ENCODE assay signal across 22 mouse cellular contexts in genomic region chrX:93088976-93089375, GRCm38 (mm10).
A peak's percentile ranks its signal among the peaks of the same experiment; 100 is the strongest.
DNase-seq lines count a peak whose midpoint lies in the region; ATAC-seq and TF ChIP-seq lines count a peak whose summit lies in the region.
"Had no signal": no experiment of that assay in that cellular context is flagged by ENCODE, and none has a peak within 500 bp of the region (broad histone marks: within the 10 kb centered on the region; RNA-seq: fewer than 3 reads in every experiment).

No protein-coding gene starts in this region.

- no peaks in the 10 kb centered on the region for H3K9me3 ChIP-seq in intestine, embryonic 15.5 days
- no peaks in the 10 kb centered on the region for H3K9me3 ChIP-seq in intestine, postnatal 0 days (ENCODE audit: control insufficient read depth)
- no peaks in the 10 kb centered on the region for H3K9me3 ChIP-seq in liver, embryonic 12.5 days (replicated peaks)
- H3K9me3 ChIP-seq in ES-E14 (ENCODE audit: control insufficient read depth, insufficient read depth, low read depth, low read length) = no peaks in the 10 kb centered on the region
- H3K9me3 ChIP-seq in intestine, embryonic 16.5 days (ENCODE audit: control insufficient read depth, low read length) = no peaks in the 10 kb centered on the region
- H3K9me3 ChIP-seq: embryonic facial prominence, embryonic 15.5 days; forebrain, embryonic 10.5 days; G1E; heart, embryonic 12.5 days; hindbrain, embryonic 10.5 days had no signal

- no peaks in the 10 kb centered on the region for H3K36me3 ChIP-seq in intestine, embryonic 15.5 days
- no peaks in the 10 kb centered on the region for H3K36me3 ChIP-seq in intestine, postnatal 0 days (ENCODE audit: control insufficient read depth, insufficient read depth)
- no peaks in the 10 kb centered on the region for H3K36me3 ChIP-seq in liver, adult 2 months (ENCODE audit: control insufficient read depth, insufficient read depth, low read length)
- H3K36me3 ChIP-seq in liver, embryonic 12.5 days = no peaks in the 10 kb centered on the region
- no peaks in the 10 kb centered on the region for H3K36me3 ChIP-seq in ES-E14 (ENCODE audit: control insufficient read depth, insufficient read depth, low read length, poor library complexity, severe bottlenecking)
- H3K36me3 ChIP-seq in intestine, embryonic 16.5 days (ENCODE audit: control insufficient read depth, insufficient read depth, low read length) = no peaks in the 10 kb centered on the region
- H3K36me3 ChIP-seq: embryonic facial prominence, embryonic 15.5 days; forebrain, embryonic 10.5 days; G1E; heart, embryonic 12.5 days; hindbrain, embryonic 10.5 days had no signal

- peak; percentile 72; the same call in 1 of the 2 replicates for ATAC-seq in intestine, embryonic 15.5 days
- ATAC-seq in intestine, postnatal 0 days = no peak
- no peak for ATAC-seq in liver, embryonic 12.5 days
- ATAC-seq in intestine, embryonic 16.5 days = peak; percentile 56; the same call in 1 of the 2 replicates
- ATAC-seq: activated CD4-positive, CD25-positive, alpha-beta regulatory T cell, adult 4 months; forebrain, embryonic 14.5 days had no signal

- H3K4me3 ChIP-seq in intestine, embryonic 15.5 days (replicated peaks) = no peak overlapping the region
- H3K4me3 ChIP-seq in intestine, postnatal 0 days (ENCODE audit: low read depth, low read length) = no peak overlapping the region
- no peak overlapping the region for H3K4me3 ChIP-seq in liver, adult 2 months (ENCODE audit: insufficient read depth, low read depth, low read length)
- H3K4me3 ChIP-seq in liver, embryonic 12.5 days = no peak overlapping the region
- H3K4me3 ChIP-seq in ES-E14 (ENCODE audit: insufficient read depth in 1 of 2, low read depth in 1 of 2, low read length in 2 of 2, poor library complexity in 1 of 2, severe bottlenecking in 1 of 2) = no peak overlapping the region
- no peak overlapping the region for H3K4me3 ChIP-seq in intestine, embryonic 16.5 days (ENCODE audit: low read length)
- H3K4me3 ChIP-seq: embryonic facial prominence, embryonic 15.5 days; erythroblast, embryonic 14.5 days; forebrain, embryonic 10.5 days; gastrocnemius, adult 2 months; heart, embryonic 12.5 days; hindbrain, embryonic 10.5 days had no signal

- H3K27ac ChIP-seq in intestine, embryonic 15.5 days = no peak overlapping the region
- no peak overlapping the region for H3K27ac ChIP-seq in intestine, postnatal 0 days (ENCODE audit: low read depth, low read length)
- no peak overlapping the region for H3K27ac ChIP-seq in liver, adult 2 months (replicated peaks; ENCODE audit: insufficient read depth, low read depth, low read length)
- H3K27ac ChIP-seq in liver, embryonic 12.5 days = no peak overlapping the region
- no peak overlapping the region for H3K27ac ChIP-seq in ES-E14 (ENCODE audit: insufficient read depth, low read depth, low read length, poor library complexity, severe bottlenecking)
- no peak overlapping the region for H3K27ac ChIP-seq in intestine, embryonic 16.5 days (ENCODE audit: low read length)
- H3K27ac ChIP-seq: embryonic facial prominence, embryonic 15.5 days; forebrain, embryonic 10.5 days; gastrocnemius, adult 2 months; hindbrain, embryonic 10.5 days; hindbrain, embryonic 14.5 days had no signal

- no peaks in the 10 kb centered on the region for H3K79me2 ChIP-seq in liver, adult 2 months (ENCODE audit: control insufficient read depth, insufficient read depth, low read length)

- no peaks in the 10 kb centered on the region for H3K4me1 ChIP-seq in intestine, embryonic 15.5 days (replicated peaks)
- no peaks in the 10 kb centered on the region for H3K4me1 ChIP-seq in intestine, postnatal 0 days (replicated peaks; ENCODE audit: control insufficient read depth, insufficient read depth, low read length)
- H3K4me1 ChIP-seq in liver, adult 2 months (ENCODE audit: control insufficient read depth, insufficient read depth, low read length) = no peaks in the 10 kb centered on the region
- no peaks in the 10 kb centered on the region for H3K4me1 ChIP-seq in liver, embryonic 12.5 days
- no peaks in the 10 kb centered on the region for H3K4me1 ChIP-seq in ES-E14 (ENCODE audit: control insufficient read depth in 2 of 2, insufficient read depth in 2 of 2, low read length in 2 of 2, poor library complexity in 1 of 2)
- H3K4me1 ChIP-seq in intestine, embryonic 16.5 days (ENCODE audit: control insufficient read depth, insufficient read depth, low read length) = no peaks in the 10 kb centered on the region
- H3K4me1 ChIP-seq: embryonic facial prominence, embryonic 15.5 days; heart, embryonic 12.5 days; hindbrain, embryonic 10.5 days had no signal

- TF ChIP-seq POLR2A in liver, adult 2 months (IDR thresholded peaks at IDR 0.05; ENCODE audit: extremely low read depth, insufficient read depth, low read length) = no peak

- in situ Hi-C loops in ES-E14 (cut with MboI; ENCODE audit: low sequenced_read_pairs in 2 of 2, unreplicated experiment in 2 of 2) = no loop called here

- 25% methylated on average over 3 of the region's 3 CpGs for WGBS in intestine, embryonic 15.5 days
- WGBS in intestine, postnatal 0 days = 44% methylated on average over 3 of the region's 3 CpGs
- WGBS in liver, adult 2 months = 11% methylated on average over 3 of the region's 3 CpGs
- 36% methylated on average over 3 of the region's 3 CpGs for WGBS in liver, embryonic 12.5 days (ENCODE audit: insufficient replicate concordance)
- 35% methylated on average over 3 of the region's 3 CpGs for WGBS in intestine, embryonic 16.5 days

- TF ChIP-seq CTCF in intestine, postnatal 0 days (IDR thresholded peaks at IDR 0.05; ENCODE audit: low read depth) = no peak
- no peak for TF ChIP-seq CTCF in liver, adult 2 months (IDR thresholded peaks at IDR 0.05; ENCODE audit: low read depth, low read length)

- DNase-seq in liver, adult 2 months (ENCODE audit: extremely low read depth, low read depth, low spot score) = peak; percentile 73
- peak; percentile 20 for DNase-seq in ES-E14 (ENCODE audit: low read depth, low spot score)
- no peak for DNase-seq in ovary, adult 18-20 months (ENCODE audit: low spot score)
- DNase-seq: adrenal gland, postnatal 25 days; cerebellum, adult 18-20 months; cerebellum, adult 9-11 months; gastrocnemius, adult 2 months; gastrocnemius, postnatal 25 days had no signal

- H3K4me2 ChIP-seq in intestine, embryonic 15.5 days (replicated peaks) = no peak overlapping the region
- H3K4me2 ChIP-seq in intestine, postnatal 0 days (replicated peaks; ENCODE audit: low read depth) = no peak overlapping the region
- no peak overlapping the region for H3K4me2 ChIP-seq in liver, embryonic 12.5 days
- no peak overlapping the region for H3K4me2 ChIP-seq in intestine, embryonic 16.5 days (ENCODE audit: low read depth, low read length)
- H3K4me2 ChIP-seq: embryonic facial prominence, embryonic 15.5 days; heart, embryonic 12.5 days; hindbrain, embryonic 14.5 days had no signal

- no peaks in the 10 kb centered on the region for H3K27me3 ChIP-seq in intestine, embryonic 15.5 days (replicated peaks)
- no peaks in the 10 kb centered on the region for H3K27me3 ChIP-seq in intestine, postnatal 0 days (replicated peaks; ENCODE audit: control insufficient read depth, insufficient read depth, low read length)
- H3K27me3 ChIP-seq in liver, adult 2 months (ENCODE audit: control insufficient read depth, insufficient read depth, low read length) = no peaks in the 10 kb centered on the region
- no peaks in the 10 kb centered on the region for H3K27me3 ChIP-seq in liver, embryonic 12.5 days (replicated peaks)
- H3K27me3 ChIP-seq in intestine, embryonic 16.5 days (replicated peaks; ENCODE audit: control insufficient read depth, insufficient read depth, low read length) = no peaks in the 10 kb centered on the region
- H3K27me3 ChIP-seq: CH12.LX; embryonic facial prominence, embryonic 15.5 days; heart, embryonic 12.5 days had no signal

- H3K9ac ChIP-seq in intestine, embryonic 15.5 days = no peak overlapping the region
- no peak overlapping the region for H3K9ac ChIP-seq in intestine, postnatal 0 days (ENCODE audit: low read depth, low read length)
- no peak overlapping the region for H3K9ac ChIP-seq in liver, adult 2 months (ENCODE audit: low read depth, low read length)
- H3K9ac ChIP-seq in liver, embryonic 12.5 days = no peak overlapping the region
- no peak overlapping the region for H3K9ac ChIP-seq in ES-E14 (ENCODE audit: insufficient read depth, low read depth, low read length, poor library complexity, severe bottlenecking)
- H3K9ac ChIP-seq in intestine, embryonic 16.5 days (ENCODE audit: low read depth, low read length) = no peak overlapping the region
- H3K9ac ChIP-seq: embryonic facial prominence, embryonic 15.5 days; heart, embryonic 12.5 days; hindbrain, embryonic 14.5 days had no signal

TF ChIP-seq in ES-E14, 5 proteins besides CTCF, POLR2A, EP300 and RAD21:
- no peak for TF ChIP-seq MAFK (IDR thresholded peaks at IDR 0.05; ENCODE audit: insufficient read depth, low read depth, low read length)
- TF ChIP-seq ZNF384 (IDR thresholded peaks at IDR 0.05; ENCODE audit: low read depth, low read length) = no peak
- no peak for TF ChIP-seq ZC3H11A (IDR thresholded peaks at IDR 0.05; ENCODE audit: borderline replicate concordance, low read depth, low read length)
- no peak for TF ChIP-seq HCFC1 (IDR thresholded peaks at IDR 0.05; ENCODE audit: borderline replicate concordance, insufficient read depth, low read length)
- no peak for TF ChIP-seq CHD2 (IDR thresholded peaks at IDR 0.05; ENCODE audit: low read depth, low read length)

Comparison
In these comparisons a context has a peak if more than half of its experiments do, and no peak if none do; other contexts are left out.
1. ATAC-seq: peak in intestine, embryonic 15.5 days (single experiment) and intestine, embryonic 16.5 days (single experiment); none in intestine, postnatal 0 days (single experiment) and liver, embryonic 12.5 days (single experiment).